Mouse (Mus musculus) erythroblast, adult 5-6 weeks (primary cell): ENCODE measurements at regions not wholly inside any gene's neighbourhood (a gene's known extent, or its start where the extent isn't known, plus 50 kb on each side); places are given as distances from the start of the nearest gene placed in this dataset.

Source experiments
- ATAC-seq: replicated peaks from 2 replicates; pipeline ENCODE4 v1.8.0; 2016; ENCODE audit warnings: moderate number of reproducible peaks, mild to moderate bottlenecking, moderate TSS enrichment, inconsistent platforms; ENCODE audit not compliant: poor library complexity, low FRiP score, severe bottlenecking

DNA sequence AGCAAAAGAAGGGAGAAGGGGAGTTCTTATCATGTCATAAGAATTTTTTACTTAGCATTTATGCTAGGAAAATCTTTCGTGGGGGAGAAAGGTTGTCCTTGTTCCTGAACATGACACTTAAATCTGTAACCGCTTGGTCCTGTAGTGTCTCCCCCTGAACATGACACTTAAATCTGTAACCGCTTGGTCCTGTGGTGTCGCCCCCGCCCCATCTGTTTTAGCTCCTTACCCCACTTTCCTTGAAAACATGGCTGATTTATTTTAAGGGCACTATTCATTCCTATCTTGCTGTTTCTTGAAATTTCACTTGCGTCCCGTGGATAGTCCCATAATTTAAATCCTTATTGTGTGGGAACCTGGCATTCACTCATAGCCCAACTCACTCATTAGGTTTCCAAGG, 82.2 kb downstream of the Rap2a start:
- no peak for ATAC-seq

DNA sequence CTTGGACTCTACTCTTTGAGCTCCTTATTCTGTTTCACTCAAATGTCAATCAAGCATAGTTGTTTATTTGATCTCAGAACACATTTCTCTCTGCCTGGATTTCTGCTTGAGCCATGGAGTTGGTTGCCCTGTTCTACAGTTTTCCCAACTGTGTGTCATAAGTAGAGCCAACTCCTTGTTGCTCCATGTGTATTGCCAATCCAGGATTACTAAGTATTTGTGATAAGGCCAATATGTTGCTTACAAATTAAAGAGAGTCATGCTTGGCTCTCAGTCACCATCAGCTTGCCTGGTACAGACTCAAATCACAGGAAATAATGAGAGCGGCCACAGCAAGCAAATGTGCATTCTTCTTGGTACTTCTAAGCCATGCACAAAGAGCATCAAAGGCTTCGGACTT, 82.7 kb downstream of the Rap2a start:
- ATAC-seq = no peak

DNA sequence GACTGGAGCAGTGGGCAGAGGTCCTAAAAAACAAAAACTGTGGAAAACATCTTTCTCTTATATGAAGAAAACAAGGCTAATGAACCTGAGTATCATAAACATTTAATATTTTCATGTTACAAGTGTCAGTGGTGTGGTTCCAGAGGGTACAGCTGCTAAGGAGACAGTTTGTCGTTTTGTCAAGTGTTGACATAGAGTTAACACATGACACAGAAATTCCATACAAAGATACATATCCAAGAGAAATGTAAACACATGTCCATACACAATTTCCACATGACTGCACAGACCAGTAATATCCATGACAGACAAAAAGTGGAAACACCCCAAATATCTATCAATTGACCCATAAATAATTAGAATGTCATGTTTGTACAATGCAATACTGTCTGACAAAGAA, 88.7 kb downstream of the Rap2a start:
- no peak for ATAC-seq

DNA sequence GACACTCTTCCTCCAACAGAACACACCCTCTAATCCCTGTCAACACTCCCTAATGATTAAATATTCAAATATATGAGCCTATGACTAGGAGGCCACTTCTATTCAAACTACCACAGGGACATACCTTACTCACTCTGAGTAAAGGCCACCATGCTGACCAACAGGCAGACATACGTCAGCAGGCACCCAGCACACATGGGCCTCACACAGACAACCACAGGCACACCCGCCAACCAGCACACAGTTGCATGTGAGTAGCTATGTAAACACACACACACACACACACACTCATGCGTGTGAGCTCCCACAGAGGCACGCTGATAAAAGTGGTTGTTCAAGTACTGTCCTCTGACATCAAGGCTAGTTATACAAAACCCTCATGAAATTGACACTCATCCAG, 89.8 kb downstream of the Rap2a start:
- no peak for ATAC-seq

DNA sequence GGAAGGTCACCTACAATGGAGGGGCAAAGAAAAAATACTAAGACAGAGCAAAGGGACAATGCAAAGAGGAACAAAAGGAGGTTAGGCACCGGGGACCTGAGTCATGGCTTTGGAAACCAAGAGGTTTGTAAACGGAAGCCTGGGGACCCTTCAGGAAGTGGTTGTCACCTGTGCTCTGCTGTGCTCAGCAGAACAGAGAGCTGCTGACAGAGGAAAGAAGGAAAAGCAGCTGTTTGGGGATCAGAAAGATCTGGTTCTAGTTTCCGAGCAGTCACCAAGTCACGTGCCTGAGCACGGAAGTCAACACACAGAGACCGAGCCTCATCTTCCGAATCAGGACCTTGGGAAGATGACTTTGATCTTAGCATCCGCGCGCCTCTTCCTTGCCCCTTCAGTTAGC, 94.0 kb downstream of the Rap2a start:
- ATAC-seq = no peak

DNA sequence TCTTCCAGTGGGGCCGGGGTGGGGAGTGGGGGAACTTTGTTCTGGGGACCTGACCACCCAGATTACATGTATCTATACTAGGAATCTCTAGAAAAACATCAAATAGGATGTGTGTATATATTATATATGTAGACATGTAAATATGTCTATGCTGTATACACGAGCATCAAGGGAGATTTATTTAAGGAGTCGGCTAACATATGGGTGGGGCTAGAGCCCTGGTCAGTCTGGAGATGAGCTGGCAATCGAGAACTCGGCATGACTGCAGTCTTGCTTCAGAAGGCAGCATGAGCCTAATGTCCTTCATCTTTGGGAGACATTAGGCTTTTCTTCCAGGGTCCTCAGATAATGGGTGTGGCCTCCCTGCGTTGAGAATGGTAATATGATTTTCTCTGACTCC, 97.0 kb downstream of the Rap2a start:
- ATAC-seq = no peak

DNA sequence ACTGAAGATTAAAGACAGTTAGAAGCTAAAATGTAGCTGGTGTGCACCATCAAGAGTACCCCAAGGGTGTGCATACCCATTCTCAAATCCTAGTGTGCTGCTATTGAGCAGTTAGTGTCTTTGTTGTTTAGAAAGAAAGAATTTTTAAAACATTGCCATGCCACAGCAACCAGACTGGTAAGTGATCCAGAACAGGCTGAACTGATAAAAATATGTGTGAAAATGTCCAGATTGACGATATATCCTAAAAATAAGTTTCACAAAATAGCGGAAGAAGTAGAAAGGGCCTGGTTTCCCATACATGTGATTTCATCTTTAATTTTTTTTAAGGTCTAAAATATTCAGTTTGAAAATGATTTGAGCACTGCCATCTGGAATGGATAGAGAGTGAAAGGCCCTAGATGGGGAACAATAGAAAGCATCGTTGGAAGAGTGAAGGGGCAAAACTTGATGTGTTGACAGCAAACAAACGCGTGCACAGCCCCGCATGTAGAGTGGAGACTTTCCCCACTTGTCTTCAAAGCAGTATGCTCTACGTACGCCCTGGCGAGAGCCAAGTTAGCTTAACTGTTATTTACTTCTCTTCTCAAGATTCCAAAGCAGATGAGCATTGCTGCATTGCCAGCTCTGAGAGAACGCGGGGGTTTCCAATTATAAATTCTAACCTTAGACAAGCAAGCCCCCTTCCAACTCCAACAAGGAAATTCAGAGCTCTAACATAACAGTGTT, 100.3 kb downstream of the Rap2a start:
- ATAC-seq = no peak

DNA sequence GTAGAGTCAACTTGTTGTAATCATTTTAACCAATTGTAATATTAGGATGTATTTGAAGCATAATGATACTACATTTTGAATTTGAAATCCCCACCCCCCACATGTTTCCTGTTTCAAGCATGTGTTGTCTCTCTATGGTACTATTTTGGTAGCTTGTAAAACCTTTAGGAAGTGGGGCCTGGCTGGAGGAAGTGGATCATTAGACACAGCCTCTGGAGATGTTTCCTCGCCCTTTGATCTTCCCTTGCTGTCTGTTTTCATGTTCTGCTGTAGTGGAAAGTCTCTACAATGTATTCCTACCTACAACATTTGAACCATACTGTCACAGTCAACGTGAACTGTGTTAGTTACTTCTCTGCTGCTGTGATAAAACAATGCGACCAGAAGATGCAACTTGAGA, 105.6 kb downstream of the Rap2a start:
- ATAC-seq = no peak

DNA sequence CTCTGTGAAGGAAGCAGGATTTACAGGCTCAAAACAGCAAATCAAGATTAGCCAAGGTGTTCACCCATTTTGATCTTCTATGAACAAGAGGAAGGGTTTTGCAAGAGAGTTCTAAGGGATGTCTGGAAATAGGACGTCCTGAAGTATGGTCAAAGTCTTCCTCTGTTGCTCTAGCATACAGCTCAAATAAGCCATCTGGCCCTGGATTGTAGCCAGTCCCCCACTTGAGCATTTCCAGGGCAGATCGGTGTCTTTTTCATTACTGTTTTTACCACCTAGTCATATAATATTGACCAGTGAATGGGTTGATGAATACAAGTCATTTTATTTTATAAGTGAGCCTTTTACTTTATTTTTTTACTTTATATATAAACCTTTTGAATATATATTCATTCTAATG, 113.9 kb downstream of the Rap2a start:
- no peak for ATAC-seq

DNA sequence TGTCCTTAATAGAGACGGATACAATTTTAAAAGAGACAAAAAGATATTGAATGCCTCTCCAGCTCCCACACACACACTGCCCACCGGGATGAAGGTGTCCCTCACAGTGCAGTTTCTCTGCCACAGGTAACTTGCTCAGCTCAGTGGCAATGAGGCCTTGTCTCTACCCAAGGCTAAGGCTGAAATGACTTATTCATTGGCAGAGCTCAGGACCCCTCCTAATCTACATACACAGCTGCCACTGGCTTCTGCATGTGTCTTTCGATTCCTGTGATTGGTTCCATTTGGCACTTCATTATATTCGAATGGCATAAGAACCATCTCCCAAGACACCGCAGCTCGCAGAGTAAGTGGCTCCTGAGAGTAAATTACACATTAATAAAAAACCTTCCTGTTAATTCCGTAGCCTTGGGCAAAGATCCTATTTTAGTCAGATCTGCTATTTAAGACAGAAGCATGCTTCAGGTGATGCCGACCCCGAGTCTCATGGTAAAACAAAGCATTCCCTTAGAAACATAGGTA, 122.2 kb downstream of the Rap2a start:
- no peak for ATAC-seq

DNA sequence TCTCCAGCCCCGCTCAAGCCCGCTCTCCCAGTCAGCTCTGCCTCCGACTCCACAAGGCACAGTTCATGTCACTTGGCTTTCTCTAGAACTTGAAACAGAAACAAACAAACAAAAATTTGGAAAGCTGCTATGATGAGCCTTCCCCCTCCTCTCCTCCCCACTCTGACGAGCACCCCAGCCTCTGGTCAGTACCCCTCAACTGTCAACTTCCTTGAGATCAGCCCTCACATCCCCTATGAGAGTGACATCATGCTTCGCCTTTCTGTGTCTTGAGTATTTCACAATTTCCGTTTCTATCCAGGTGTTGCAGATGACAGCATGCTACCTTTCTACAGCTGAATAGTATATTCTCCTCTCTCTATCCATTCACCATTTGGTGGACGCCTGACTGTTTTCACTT, 123.3 kb downstream of the Rap2a start:
- no peak for ATAC-seq

DNA sequence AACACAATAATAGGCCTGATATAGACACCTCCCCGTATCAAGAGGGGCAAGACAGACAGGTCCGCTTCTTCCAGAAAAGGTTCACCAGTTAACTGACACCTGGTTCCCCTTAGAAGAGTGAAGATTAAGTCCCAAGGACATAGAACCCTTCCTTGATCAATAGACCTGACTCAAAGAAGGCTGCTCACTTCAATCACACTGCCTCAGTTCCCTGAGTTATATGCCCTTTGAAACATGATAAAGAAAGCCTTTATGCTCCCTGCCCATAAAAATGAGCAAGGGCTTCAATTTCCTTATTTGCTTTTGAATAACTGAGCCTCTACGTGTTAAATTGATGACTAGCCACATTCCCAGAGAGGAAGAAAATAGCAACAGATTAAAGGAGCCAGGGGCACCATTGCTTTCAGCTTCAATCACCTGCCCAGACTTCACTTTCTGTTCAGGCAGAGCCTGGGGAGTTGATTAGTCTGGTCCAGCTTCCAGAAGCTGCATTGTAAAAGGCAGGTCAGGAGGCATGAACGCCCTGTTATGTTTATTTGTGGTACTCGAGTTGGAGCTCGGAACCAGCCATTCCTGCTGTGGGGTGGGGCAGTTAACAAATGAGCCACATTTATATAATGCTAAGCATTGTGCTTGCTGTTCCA, 125.7 kb downstream of the Rap2a start:
- ATAC-seq = no peak

DNA sequence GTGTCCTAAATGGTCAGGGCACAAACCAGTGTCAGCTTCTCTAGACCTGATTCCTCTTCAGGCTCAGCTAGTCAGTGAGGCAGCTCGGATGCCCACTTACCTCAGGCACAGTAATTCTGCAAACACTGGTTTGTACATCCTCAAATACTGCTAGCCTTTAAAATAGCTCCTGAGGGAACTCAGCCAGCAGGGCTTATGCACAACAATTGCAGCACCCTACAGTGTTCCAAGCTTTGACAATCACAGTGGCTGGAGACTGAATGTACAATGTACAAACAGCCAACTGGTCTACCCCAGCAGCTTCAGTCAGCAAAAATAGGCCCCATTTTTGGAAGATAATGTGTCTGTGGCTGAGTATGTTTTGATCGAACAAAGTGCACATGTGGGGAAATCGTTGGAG, 129.6 kb downstream of the Rap2a start:
- ATAC-seq = no peak

DNA sequence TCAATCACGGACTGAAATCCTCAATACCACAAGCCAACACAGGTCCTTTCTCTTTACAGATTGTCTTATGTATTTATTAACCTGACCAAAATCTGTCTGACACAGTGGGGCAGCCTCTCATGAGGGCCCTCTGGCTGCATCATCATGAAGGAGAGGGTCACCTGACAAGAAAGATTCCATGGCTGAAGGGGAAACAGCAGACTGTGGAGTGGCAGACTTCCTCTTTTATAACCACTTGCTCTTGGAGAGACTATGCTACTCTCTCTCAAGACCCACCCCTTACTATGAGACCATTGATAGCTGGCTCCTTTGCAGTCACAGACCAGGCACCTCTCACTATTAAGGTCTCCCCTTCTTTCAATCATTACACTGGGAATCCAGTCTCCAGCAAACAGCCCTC, 133.1 kb downstream of the Rap2a start:
- no peak for ATAC-seq

DNA sequence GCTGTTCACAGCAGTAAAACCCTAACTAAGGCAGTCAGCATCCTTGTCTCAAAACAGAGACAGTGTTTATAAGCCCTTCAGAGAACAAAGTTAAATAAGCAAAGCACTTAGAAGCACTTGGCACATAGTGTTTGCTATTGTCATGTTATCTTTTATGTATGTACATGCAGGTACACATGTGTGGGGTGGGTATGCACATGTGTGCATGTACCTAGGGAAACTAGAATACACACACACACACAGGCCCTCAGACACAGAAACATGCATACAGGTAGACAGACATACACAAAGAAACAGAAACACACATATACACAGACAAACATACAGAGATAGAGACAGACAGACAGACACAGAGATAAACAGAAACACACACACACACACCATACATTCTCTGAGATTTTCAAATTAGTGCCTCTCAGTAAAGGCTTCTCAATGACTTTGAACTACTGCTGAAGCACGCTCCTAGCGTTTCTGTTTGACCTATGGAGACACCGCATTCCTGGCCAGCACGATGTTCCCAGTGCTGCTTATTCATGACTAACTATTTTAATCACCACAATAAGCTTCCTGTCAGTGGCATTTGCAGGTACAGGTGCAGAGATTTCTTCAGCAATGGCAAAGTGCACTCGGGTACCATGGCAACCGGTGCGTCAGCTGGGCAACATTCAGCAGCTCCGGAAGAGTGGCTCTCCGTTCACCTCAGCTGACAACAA, 148.1 kb downstream of the Rap2a start:
- ATAC-seq = no peak

DNA sequence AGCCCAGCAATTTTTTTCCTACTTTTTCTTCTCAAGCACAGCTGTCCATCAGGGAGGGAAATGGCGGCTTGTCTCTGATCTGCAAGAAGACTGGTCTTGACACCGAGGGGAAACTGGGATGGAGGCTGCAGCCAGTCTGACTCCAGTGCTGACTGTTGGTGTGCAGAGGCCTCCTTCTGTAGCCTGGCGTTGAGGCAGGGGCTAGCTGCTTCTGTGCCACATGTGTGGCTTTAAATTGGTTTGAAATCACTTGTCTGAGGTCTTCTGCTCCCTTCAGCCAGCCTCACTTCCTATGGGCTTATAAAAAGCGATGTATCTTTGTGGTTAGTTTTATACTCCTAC, 148.7 kb downstream of the Rap2a start:
- ATAC-seq = no peak

DNA sequence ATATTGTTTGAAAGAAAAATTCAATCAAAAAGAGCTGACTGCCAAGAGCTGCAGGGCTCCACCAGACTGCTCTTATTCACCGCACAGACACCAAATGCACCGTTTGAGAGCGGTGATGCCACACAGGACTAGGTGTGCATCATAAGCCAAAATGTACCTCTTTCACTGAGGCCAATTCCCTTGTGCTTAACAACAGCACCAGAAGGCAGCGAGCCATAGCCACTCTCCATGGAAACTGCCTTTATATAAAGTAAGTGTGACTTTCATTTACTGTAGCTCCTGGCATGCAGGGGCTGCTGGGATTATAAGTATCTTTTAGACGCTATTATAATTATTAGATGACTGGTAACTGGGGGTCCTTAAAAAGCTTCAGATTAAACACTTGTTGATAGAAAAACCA, 154.5 kb downstream of the Rap2a start:
- ATAC-seq = no peak

DNA sequence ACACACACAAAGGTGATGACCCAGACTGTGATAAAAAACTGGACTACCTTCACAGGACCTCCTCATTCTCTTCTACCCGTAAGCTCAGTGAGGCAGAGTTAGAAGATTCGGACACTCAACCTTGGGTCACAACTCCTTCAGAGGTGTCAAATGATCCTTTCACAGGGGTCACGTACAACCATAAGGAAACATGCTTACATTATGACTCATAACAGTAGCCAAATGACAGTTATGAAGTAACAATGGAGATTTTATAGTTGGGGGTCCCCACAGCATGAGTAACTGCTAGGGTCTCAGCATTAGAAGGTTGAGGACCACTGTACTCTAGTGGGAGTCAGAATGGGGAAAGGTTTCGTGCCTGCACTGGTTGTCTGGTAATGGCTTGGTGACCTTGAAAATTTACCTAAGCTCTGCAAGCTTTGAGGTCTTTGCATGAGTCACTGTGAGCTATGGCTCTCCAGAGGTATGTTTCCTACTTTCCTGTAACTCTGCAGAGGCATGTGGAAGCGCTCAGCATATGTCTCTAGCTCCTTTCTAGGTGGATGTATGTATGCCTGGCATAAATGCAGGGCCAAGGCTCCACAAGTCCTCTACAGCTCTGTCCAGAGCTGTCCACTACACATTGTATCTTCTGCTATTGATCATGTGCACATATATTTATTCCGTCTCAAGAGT, 158.6 kb downstream of the Rap2a start:
- ATAC-seq = no peak

DNA sequence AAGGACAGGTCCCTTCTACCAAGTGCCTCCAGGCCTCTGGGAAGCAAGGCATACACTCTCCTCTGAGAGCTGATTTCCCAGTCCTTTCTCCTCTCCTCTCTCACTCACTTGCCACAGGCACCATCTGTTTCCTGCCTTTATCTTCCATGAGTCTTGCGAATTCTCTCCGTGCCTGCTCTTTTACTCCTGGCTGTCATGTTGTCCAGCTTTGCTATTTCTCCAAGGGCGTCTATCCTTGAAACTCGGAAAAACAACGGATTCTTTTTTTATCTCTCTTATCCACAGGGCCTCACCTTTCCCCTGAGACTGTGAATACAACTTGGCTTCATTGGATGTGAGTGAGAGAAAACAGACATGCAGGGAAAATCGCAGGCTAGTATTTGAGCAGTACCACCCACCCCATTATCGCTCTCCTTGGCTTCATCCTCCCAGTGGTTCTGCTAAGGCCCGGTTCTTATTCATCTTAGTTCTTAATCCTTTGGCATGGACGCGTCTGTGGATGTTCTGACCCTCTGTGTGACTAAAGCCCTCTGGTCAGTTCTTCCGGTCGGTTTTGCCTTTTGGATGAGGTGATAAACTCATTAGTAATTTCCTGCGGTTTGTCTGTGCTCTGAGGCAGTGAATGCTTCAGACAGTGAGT, 159.4 kb downstream of the Rap2a start:
- ATAC-seq = no peak

DNA sequence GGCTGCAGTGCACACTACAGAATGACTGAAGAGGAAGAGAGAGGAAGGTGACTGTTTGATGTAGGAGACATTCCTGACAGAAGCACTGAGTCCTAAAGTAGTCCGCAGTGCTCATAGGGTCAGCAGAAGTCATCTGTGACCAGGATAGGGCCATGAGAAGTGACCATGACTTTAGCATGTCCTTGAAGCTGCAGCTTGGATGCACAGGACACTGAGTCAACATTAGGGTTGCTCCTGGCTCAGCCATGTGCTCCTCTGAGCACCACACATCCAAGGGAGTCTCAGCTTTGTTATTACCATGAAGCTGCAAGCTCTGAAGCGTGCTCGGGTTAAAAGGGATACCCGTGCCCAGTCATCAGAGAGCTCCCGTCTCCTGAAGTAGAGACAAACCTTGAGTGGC, 164.3 kb downstream of the Rap2a start:
- no peak for ATAC-seq
